In genomic region chr14:40914701-40915100, GRCm38 (mm10) we compare ENCODE assay signal across 11 mouse cellular contexts. TPM values are rescaled to one million over a fixed set of nuclear protein-coding genes. Genes with fewer than 3 reads are reported as not detected.
DNase-seq lines count a peak whose midpoint lies in the region; ATAC-seq lines count a peak whose summit lies in the region.
"Had no signal": no experiment of that assay in that cellular context is flagged by ENCODE, and none has a peak within 500 bp of the region (broad histone marks: within the 10 kb centered on the region; RNA-seq: fewer than 3 reads in every experiment).

No protein-coding gene starts in this region.

- no peak overlapping the region for H3K4me2 ChIP-seq in liver, embryonic 12.5 days

- ATAC-seq in liver, embryonic 12.5 days, result peak; percentile 19; the same call in 1 of the 2 replicates
- ATAC-seq: hindbrain, postnatal 0 days had no signal

- H3K36me3 ChIP-seq in liver, embryonic 12.5 days, result peaks cover 76% of the 10 kb centered on the region

- H3K27me3 ChIP-seq in liver, embryonic 12.5 days (replicated peaks), result no peaks in the 10 kb centered on the region

- intact Hi-C loops in heart, postnatal 25 days (cut with DNase I), result no loop called here
- intact Hi-C loops in heart, postnatal 10 days (cut with DNase I), result no loop called here

- no peak overlapping the region for H3K4me3 ChIP-seq in liver, embryonic 12.5 days

- H3K27ac ChIP-seq in liver, embryonic 12.5 days, result 0 out of 2 replicates have a peak overlapping the region, but pooled peaks have one; percentile 1
- H3K27ac ChIP-seq: hindbrain, postnatal 0 days had no signal

- DNase-seq in heart, adult 11 months, result peak; percentile 94
- no peak for DNase-seq in heart, postnatal 25 days (ENCODE audit: low spot score)
- DNase-seq in R1 (ENCODE audit: low read depth, low spot score), result peak; percentile 34
- DNase-seq in heart, postnatal 10 days, result peak; percentile 41 to 47
- no peak for DNase-seq in layer of hippocampus, postnatal 25 days (ENCODE audit: extremely low spot score in 1 of 2, low spot score in 1 of 2)
- DNase-seq in cerebellum, adult 18-20 months, result no peak
- no peak for DNase-seq in ovary, postnatal 14 days (ENCODE audit: low spot score)
- DNase-seq: cerebellum, postnatal 25 days; left cerebral cortex, postnatal 4 days had no signal

- H3K9ac ChIP-seq in liver, embryonic 12.5 days, result no peak overlapping the region

- 88% methylated on average over 3 of the region's 3 CpGs for WGBS in liver, embryonic 12.5 days (ENCODE audit: insufficient replicate concordance)

- H3K9me3 ChIP-seq in liver, embryonic 12.5 days (replicated peaks), result no peaks in the 10 kb centered on the region

- H3K4me1 ChIP-seq in liver, embryonic 12.5 days, result peaks cover 20% of the 10 kb centered on the region

RNA-seq across cellular contexts. Expression of gene Sh2d4b, which starts 21.6 kb away (rescaled TPM):
- under 1 TPM; 0.62 to 0.81 TPM for total RNA-seq in heart, postnatal 25 days (2021)
- 1 to 10 TPM in 1 of 2 experiments, under 1 TPM in 1; 0.57 to 1.2 TPM for total RNA-seq in heart, postnatal 10 days (2021)
- 0.16 and 0.20 TPM in 2 replicates for polyA plus RNA-seq in liver, embryonic 12.5 days (2016; fragmentation: Nextera tagmentation; extraction: Ambion mirVana)
- 1 to 10 TPM; 1.7 to 1.8 TPM for total RNA-seq in layer of hippocampus, postnatal 25 days (2021)

RNA-seq across cellular contexts. Expression of gene Tspan14, which starts 51.9 kb away (rescaled TPM):
- 10 to 100 TPM; 17.1 to 18.1 TPM for total RNA-seq in heart, postnatal 25 days (2021)
- 10 to 100 TPM; 28.1 to 30.4 TPM for total RNA-seq in heart, postnatal 10 days (2021)
- polyA plus RNA-seq in liver, embryonic 12.5 days (2016; fragmentation: Nextera tagmentation; extraction: Ambion mirVana), result 44.5 and 44.6 TPM in 2 replicates
- 10 to 100 TPM; 40.9 to 41.0 TPM for total RNA-seq in layer of hippocampus, postnatal 25 days (2021)

Comparison
In these comparisons a context has a peak if more than half of its experiments do, and no peak if none do; other contexts are left out.
1. DNase-seq: peak in heart, adult 11 months (single experiment), R1 (single experiment) and heart, postnatal 10 days (2 of 2); none in heart, postnatal 25 days (single experiment), layer of hippocampus, postnatal 25 days (0 of 2), cerebellum, adult 18-20 months (0 of 2) and ovary, postnatal 14 days (single experiment).